Mouse (Mus musculus) ES-E14 (cell line): ENCODE data around the gene Iqgap1. TPM values are rescaled to one million over a fixed set of nuclear protein-coding genes. Genes with fewer than 3 reads are reported as not detected.

Experiments used
- DNase-seq: peaks from one replicate; pipeline ENCODE4 v3.0.0-alpha.2; 2013; ENCODE audit warnings: low read depth, low spot score
- H3K27ac ChIP-seq: 2 replicates; pipeline ENCODE4 v1.5.1; 2012; ENCODE audit warnings: low read depth, mild to moderate bottlenecking, low read length, moderate library complexity, mixed read lengths; ENCODE audit not compliant: poor library complexity, insufficient read depth, severe bottlenecking
- H3K36me3 ChIP-seq: 2 replicates; pipeline ENCODE4 v1.6.1; 2012; ENCODE audit warnings: mild to moderate bottlenecking, low read length, moderate library complexity, mixed read lengths; ENCODE audit not compliant: control insufficient read depth, poor library complexity, insufficient read depth, severe bottlenecking
- H3K4me1 ChIP-seq, 2 experiments: fragments of 150-350 bp in 1 of 2; sonication (generic) in 1 of 2; 2 replicates each; pipeline ENCODE4 v1.6.1; 2012; ENCODE audit warnings: low read length in 2 of 2, mild to moderate bottlenecking in 1 of 2, mixed read lengths in 1 of 2; ENCODE audit not compliant: control insufficient read depth in 2 of 2, insufficient read depth in 2 of 2, poor library complexity in 1 of 2
- H3K4me3 ChIP-seq, 2 experiments: fragments of 150-350 bp in 1 of 2; sonication (generic) in 1 of 2; 2 replicates each; pipeline ENCODE4 v1.5.1; 2012; ENCODE audit warnings: low read length in 2 of 2, low read depth in 1 of 2, mild to moderate bottlenecking in 1 of 2, mixed read lengths in 1 of 2; ENCODE audit not compliant: insufficient read depth in 1 of 2, poor library complexity in 1 of 2, severe bottlenecking in 1 of 2
- H3K9ac ChIP-seq: 2 replicates; pipeline ENCODE4 v1.6.1; 2012; ENCODE audit warnings: low read depth, mild to moderate bottlenecking, low read length, mixed read lengths; ENCODE audit not compliant: poor library complexity, insufficient read depth, severe bottlenecking
- H3K9me3 ChIP-seq: fragments of 150-350 bp; sonication (generic); 2 replicates; pipeline ENCODE4 v1.6.1; 2012; ENCODE audit warnings: low read depth, mild to moderate bottlenecking, low read length; ENCODE audit not compliant: control insufficient read depth, insufficient read depth
- CHD2 ChIP-seq: IDR thresholded peaks from 2 replicates; pipeline ENCODE4 v1.6.1; 2014; ENCODE audit warnings: mild to moderate bottlenecking, low read depth, low read length, inconsistent platforms
- HCFC1 ChIP-seq: IDR thresholded peaks from 2 replicates; pipeline ENCODE4 v1.6.1; 2012; ENCODE audit warnings: low read length, inconsistent platforms, borderline replicate concordance; ENCODE audit not compliant: insufficient read depth
- MAFK ChIP-seq: IDR thresholded peaks from 2 replicates; pipeline ENCODE4 v1.6.1; 2014; ENCODE audit warnings: mild to moderate bottlenecking, low read depth, low read length, inconsistent platforms; ENCODE audit not compliant: insufficient read depth
- ZC3H11A ChIP-seq: IDR thresholded peaks from 2 replicates; pipeline ENCODE4 v1.6.1; 2012; ENCODE audit warnings: low read depth, mild to moderate bottlenecking, inconsistent platforms, low read length, borderline replicate concordance
- ZNF384 ChIP-seq: IDR thresholded peaks from 2 replicates; pipeline ENCODE4 v1.6.1; 2012; ENCODE audit warnings: low read depth, low read length, inconsistent platforms
- in situ Hi-C, 2 experiments: fragments of 600-800 bp; cut with MboI; formaldehyde crosslinking; loops; one replicate each; pipeline ENCODE4 v1.15.1; 2025; ENCODE audit warnings: low sequenced_read_pairs in 2 of 2, inconsistent platforms in 1 of 2; ENCODE audit not compliant: unreplicated experiment in 2 of 2
- total RNA-seq: library from RNA; depleted of rRNA; stranded (reverse); fragments of 300-350 nt; gene quantifications from 2 replicates; pipeline ENCODE4 v1.2.3, GENCODE M21; 2012

Gene Iqgap1
- total RNA-seq, 1 experiment = 135 TPM

DNA sequence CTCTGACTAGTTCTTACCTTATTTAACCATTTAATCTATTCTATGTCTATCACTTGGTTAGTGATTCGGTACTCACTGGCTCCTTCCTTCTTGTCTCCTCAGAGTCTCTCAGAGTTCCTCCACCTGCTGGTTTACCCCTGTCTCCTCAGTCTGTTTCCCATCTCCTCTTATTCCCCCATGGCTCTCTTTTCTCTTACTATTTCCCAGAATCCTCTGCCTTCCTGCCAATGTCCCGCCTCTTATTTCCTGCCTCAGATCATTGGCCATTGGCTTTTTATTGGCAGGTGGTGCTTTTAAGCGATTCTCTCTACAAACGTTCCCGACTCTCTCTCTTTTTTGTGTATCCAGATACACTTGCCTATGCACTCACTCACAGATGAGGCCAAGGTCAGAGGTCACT, 20.9 kb upstream of the Iqgap1 start:
- peak overlapping the region; percentile 68 to 70 for H3K4me3 ChIP-seq
- no peaks in the 10 kb centered on the region for H3K36me3 ChIP-seq
- in situ Hi-C loops = loop anchor here in 1 of 2 experiments (10.0 kb wide), 1 partner anchor 112 kb away; no protein-coding TSS in a partner anchor
- H3K27ac ChIP-seq = peak overlapping the region; percentile 34; the same call in 1 of the 2 replicates
- H3K4me1 ChIP-seq = peaks cover 8 to 13% of the 10 kb centered on the region in 2 experiments; a peak in 3 of 4 replicates
- no peak for DNase-seq
- peak overlapping the region; percentile 84; the same call in 1 of the 2 replicates for H3K9ac ChIP-seq
- no peak for TF ChIP-seq CHD2
- TF ChIP-seq ZC3H11A = no peak
- TF ChIP-seq HCFC1 = no peak; the same call in 1 of the 2 replicates
- no peak for TF ChIP-seq MAFK
- TF ChIP-seq ZNF384 = no peak
- H3K9me3 ChIP-seq = no peaks in the 10 kb centered on the region

- no peaks in the 10 kb centered on the region for H3K9me3 ChIP-seq
- in situ Hi-C loops = loop anchor here in 1 of 2 experiments (10.0 kb wide), 1 partner anchor 111 kb away; no protein-coding TSS in a partner anchor
- H3K4me3 ChIP-seq = peak overlapping the region; percentile 68 to 70
- H3K9ac ChIP-seq = peak overlapping the region; percentile 84
- no peaks in the 10 kb centered on the region for H3K36me3 ChIP-seq
- H3K27ac ChIP-seq = peak overlapping the region; percentile 34
- no peak for TF ChIP-seq HCFC1
- TF ChIP-seq ZC3H11A = no peak
- no peak for TF ChIP-seq CHD2
- TF ChIP-seq ZNF384 = no peak
- TF ChIP-seq MAFK = no peak
- DNase-seq = no peak
- H3K4me1 ChIP-seq = peaks cover 8 to 13% of the 10 kb centered on the region in 2 experiments; a peak in 3 of 4 replicates
Measured at GRCm38 (mm10) chr7:80846280-80846678, 20.5 kb upstream of the Iqgap1 start.

DNA sequence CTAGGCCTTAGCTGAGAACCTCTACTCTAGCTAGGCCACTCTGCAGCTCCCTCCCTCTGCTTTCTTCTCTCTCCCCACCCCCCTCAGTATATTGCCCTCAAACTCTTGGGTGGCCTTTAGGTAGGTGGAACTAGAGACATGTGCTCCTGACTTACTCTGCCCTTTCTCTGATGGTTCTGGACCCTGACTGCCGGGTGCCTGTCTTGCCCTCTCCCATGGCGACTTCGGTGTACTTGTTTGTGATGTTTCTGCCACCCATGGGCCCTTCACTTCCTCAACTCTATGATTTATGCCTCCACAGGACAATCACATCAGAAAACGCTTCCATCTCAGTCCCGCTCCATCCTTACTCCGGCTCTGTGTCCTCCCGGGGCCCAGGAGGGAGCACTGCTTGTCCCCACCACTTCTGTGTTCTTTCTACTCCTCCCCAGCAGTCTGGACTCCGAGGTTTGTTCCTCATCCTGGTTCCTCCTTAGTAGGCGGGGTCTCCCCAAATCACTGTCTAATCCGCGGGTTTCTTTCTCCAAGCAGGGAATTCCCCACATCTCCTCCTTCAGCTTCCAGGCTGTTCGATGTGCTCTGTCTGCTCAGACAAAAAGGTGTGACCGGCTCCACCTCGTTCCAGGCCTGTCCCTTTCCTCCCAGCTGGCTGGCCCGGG, 20.0 kb upstream of the Iqgap1 start:
- in situ Hi-C loops = loop anchor here in 1 of 2 experiments (10.0 kb wide), 1 partner anchor 111 kb away; no protein-coding TSS in a partner anchor
- peaks cover 10 to 13% of the 10 kb centered on the region in 2 experiments; a peak in 3 of 4 replicates for H3K4me1 ChIP-seq
- H3K4me3 ChIP-seq = peak overlapping the region; percentile 68 to 70
- TF ChIP-seq ZC3H11A = no peak
- TF ChIP-seq CHD2 = no peak
- TF ChIP-seq HCFC1 = no peak
- no peak for TF ChIP-seq MAFK
- TF ChIP-seq ZNF384 = no peak
- H3K27ac ChIP-seq = peak overlapping the region; percentile 68
- no peaks in the 10 kb centered on the region for H3K36me3 ChIP-seq
- no peak for DNase-seq
- no peaks in the 10 kb centered on the region for H3K9me3 ChIP-seq
- H3K9ac ChIP-seq = peak overlapping the region; percentile 84

GRCm38 (mm10) chr7:80844691-80845090, 18.9 kb upstream of the Iqgap1 start:
- no peaks in the 10 kb centered on the region for H3K9me3 ChIP-seq
- in situ Hi-C loops = loop anchor here in 1 of 2 experiments (10.0 kb wide), 1 partner anchor 110 kb away; no protein-coding TSS in a partner anchor
- TF ChIP-seq CHD2 (no peak), ZNF384 (no peak), ZC3H11A (no peak), HCFC1 (no peak), MAFK (no peak)
- H3K27ac ChIP-seq = no peak overlapping the region; the same call in 1 of the 2 replicates
- H3K36me3 ChIP-seq = no peaks in the 10 kb centered on the region
- no peak for DNase-seq
- H3K9ac ChIP-seq = no peak overlapping the region
- no peak overlapping the region for H3K4me3 ChIP-seq
- H3K4me1 ChIP-seq = peaks cover 12 to 13% of the 10 kb centered on the region in 2 experiments; a peak in 3 of 4 replicates
